Mouse (Mus musculus) heart, embryonic 13.5 days (tissue): ENCODE data around the gene Antxr1. TPM values are rescaled to one million over a fixed set of nuclear protein-coding genes. Genes with fewer than 3 reads are reported as not detected.

Experiments
- ATAC-seq: fragments of 200-750 bp; cut with Nextera tagmentation; 2 replicates; pipeline ENCODE4 v1.8.0; 2017; ENCODE audit warnings: moderate TSS enrichment; ENCODE audit not compliant: insufficient number of reproducible peaks, low FRiP score, low TSS enrichment; ENCODE audit errors: extremely low read depth
- H3K27ac ChIP-seq: fragments of 300-500 bp; sonication (generic); replicated peaks from 2 replicates; pipeline ENCODE4 v1.5.1; 2015; ENCODE audit warnings: moderate library complexity, mild to moderate bottlenecking, inconsistent platforms
- H3K27me3 ChIP-seq: fragments of 300-500 bp; sonication (generic); replicated peaks from 2 replicates; pipeline ENCODE4 v1.6.1; 2015; ENCODE audit warnings: mild to moderate bottlenecking, inconsistent platforms
- H3K36me3 ChIP-seq: fragments of 300-500 bp; sonication (generic); 2 replicates; pipeline ENCODE4 v1.6.1; 2015; ENCODE audit warnings: mild to moderate bottlenecking, inconsistent platforms
- H3K4me1 ChIP-seq: fragments of 300-500 bp; sonication (generic); 2 replicates; pipeline ENCODE4 v1.6.1; 2015; ENCODE audit warnings: inconsistent platforms
- H3K4me2 ChIP-seq: fragments of 300-500 bp; sonication (generic); 2 replicates; pipeline ENCODE4 v1.6.1; 2015; ENCODE audit warnings: inconsistent platforms, mild to moderate bottlenecking, moderate library complexity
- H3K4me3 ChIP-seq: fragments of 300-500 bp; sonication (generic); 2 replicates; pipeline ENCODE4 v1.5.1; 2015; ENCODE audit warnings: moderate library complexity, mild to moderate bottlenecking, inconsistent platforms
- H3K9ac ChIP-seq: fragments of 300-500 bp; sonication (generic); 2 replicates; pipeline ENCODE4 v1.6.1; 2015; ENCODE audit warnings: inconsistent platforms, mild to moderate bottlenecking, moderate library complexity
- H3K9me3 ChIP-seq: fragments of 300-500 bp; sonication (generic); 2 replicates; pipeline ENCODE4 v1.6.1; 2016; ENCODE audit warnings: inconsistent platforms
- WGBS: fragments of 180-500 bp; shearing (Covaris S2); methylation state at CpG from one replicate; pipeline ENCODE4 v1.1.7; 2015; ENCODE audit warnings: mixed read lengths; 5-methylcytosine and 5-hydroxymethylcytosine counted together
- polyA plus RNA-seq: library from polyadenylated mRNA; unstranded; fragments of >200 nt; fragmentation: Nextera tagmentation; extraction: Ambion mirVana; gene quantifications from 2 replicates; pipeline ENCODE4 v1.2.1, GENCODE M21; 2015

The Antxr1 gene
- polyA plus RNA-seq, 1 experiment from 2014 or later, result 4.5 TPM

DNA sequence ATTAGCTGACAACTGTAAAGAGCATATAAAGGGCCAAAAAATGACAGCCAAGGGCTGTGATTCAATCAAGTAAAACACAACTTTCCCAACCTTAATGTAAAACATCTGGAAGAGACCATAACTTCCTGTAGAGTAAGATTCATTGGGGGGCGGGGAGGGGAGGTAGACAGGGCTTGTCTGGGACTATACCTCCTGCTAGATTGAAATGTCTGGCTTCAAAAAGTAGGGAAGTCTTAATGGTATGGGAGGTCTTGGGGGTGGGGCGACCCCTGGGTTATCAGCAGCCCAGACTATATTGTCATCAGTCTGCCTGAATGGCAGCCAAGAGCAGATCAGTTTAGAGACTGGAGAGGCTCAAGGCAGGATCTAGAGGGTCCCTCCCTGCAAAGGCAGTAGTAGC, 63.4 kb downstream of the Antxr1 start:
- 43% methylated on average over 2 of the region's 2 CpGs for WGBS
- ATAC-seq, result no peak
- H3K9ac ChIP-seq, result no peak overlapping the region
- H3K4me2 ChIP-seq, result no peak overlapping the region
- H3K9me3 ChIP-seq, result peaks cover 7% of the 10 kb centered on the region
- H3K4me3 ChIP-seq, result no peak overlapping the region
- peaks cover 3% of the 10 kb centered on the region; the same call in 1 of the 2 replicates for H3K27me3 ChIP-seq
- H3K27ac ChIP-seq, result 0 out of 2 replicates have a peak overlapping the region, but pooled peaks have one; percentile 24
- H3K36me3 ChIP-seq, result peaks cover 18% of the 10 kb centered on the region
- peaks cover 42% of the 10 kb centered on the region for H3K4me1 ChIP-seq

DNA sequence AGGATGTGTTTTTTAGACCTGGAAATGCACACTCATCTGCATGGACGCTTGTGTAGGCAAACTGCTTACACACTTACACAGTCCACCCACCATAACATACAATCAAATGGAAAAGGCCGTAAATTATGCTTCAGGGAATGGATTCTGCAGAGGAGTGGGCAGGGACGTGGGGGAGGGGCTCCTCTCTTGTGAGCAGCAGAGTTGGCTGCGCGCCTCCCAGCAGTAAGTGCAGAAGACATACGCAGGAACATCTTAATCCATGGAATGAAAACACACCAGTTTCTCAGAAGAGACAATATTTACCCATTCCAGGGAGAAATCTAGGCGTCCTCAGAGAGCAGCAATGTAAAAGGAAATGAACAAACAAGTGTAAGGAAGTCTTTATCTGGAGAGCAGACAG, 65.2 kb downstream of the Antxr1 start:
- Histone ChIP-seq H3K4me1 (peaks cover 32% of the 10 kb centered on the region), H3K9me3 (peaks cover 7% of the 10 kb centered on the region), H3K27ac (no peak overlapping the region), H3K9ac (no peak overlapping the region; the same call in 1 of the 2 replicates), H3K4me3 (no peak overlapping the region), H3K4me2 (no peak overlapping the region), H3K27me3 (peaks cover 3% of the 10 kb centered on the region; the same call in 1 of the 2 replicates), H3K36me3 (peaks cover 22% of the 10 kb centered on the region)
- ATAC-seq, result no peak
- WGBS, result 29% methylated on average over 7 of the region's 7 CpGs

- peaks cover 3% of the 10 kb centered on the region; the same call in 1 of the 2 replicates for H3K27me3 ChIP-seq
- H3K4me2 ChIP-seq, result no peak overlapping the region
- no peak overlapping the region for H3K27ac ChIP-seq
- ATAC-seq, result no peak
- H3K9me3 ChIP-seq, result peaks cover 7% of the 10 kb centered on the region
- H3K4me3 ChIP-seq, result no peak overlapping the region
- peaks cover 32% of the 10 kb centered on the region for H3K4me1 ChIP-seq
- WGBS, result 61% methylated on average over 7 of the region's 7 CpGs
- H3K9ac ChIP-seq, result no peak overlapping the region
- peaks cover 17% of the 10 kb centered on the region for H3K36me3 ChIP-seq
Measured at GRCm38 (mm10) chr6:87269950-87270349, 65.7 kb downstream of the Antxr1 start.

DNA sequence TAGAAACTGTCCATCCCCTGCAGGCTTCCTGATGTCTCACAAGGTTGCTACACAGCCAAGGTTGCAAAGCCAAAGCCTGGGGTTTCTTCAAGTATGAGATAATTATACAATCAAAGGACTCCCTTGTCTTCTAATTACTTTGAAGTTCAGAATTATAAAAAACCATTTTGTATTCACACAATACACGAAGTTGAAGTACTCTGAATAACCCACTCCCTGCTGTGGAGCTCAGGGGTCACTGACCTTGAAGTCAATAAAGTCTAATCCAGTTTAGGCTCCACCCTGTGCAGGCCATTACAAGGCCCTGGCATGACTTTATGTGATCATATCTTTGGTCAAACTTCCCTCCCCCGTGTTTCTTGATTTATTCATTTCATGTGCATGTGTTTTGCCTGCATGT, 73.0 kb downstream of the Antxr1 start:
- Histone ChIP-seq H3K36me3 (peaks cover 4% of the 10 kb centered on the region; the same call in 1 of the 2 replicates), H3K27ac (no peak overlapping the region), H3K27me3 (no peaks in the 10 kb centered on the region), H3K9me3 (no peaks in the 10 kb centered on the region), H3K4me2 (no peak overlapping the region), H3K4me1 (peaks cover 18% of the 10 kb centered on the region), H3K9ac (no peak overlapping the region), H3K4me3 (no peak overlapping the region)
- WGBS, result 62% methylated on average over 2 of the region's 2 CpGs
- ATAC-seq, result no peak

DNA sequence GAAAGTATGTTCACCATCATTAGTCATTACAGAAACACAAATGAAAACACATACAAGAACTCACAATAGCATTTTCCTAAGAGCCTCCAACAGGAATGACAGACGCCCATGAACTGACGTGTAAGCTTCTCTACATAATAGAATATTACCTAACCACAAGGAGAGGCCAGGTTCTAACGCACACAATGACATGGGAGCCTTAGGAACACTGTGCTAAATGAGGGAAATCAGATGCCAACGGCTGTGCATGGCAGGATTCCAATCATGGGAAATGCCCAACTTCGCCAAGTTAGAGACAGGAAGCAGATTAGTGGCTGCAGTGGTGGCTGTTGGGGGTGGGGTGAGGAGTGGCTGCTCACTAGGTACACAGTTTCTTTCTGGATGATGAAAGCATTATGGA, 76.6 kb downstream of the Antxr1 start:
- H3K9ac ChIP-seq, result no peak overlapping the region
- H3K27me3 ChIP-seq, result no peaks in the 10 kb centered on the region
- no peak for ATAC-seq
- peaks cover 18% of the 10 kb centered on the region for H3K4me1 ChIP-seq
- no peaks in the 10 kb centered on the region for H3K9me3 ChIP-seq
- H3K4me3 ChIP-seq, result no peak overlapping the region
- H3K4me2 ChIP-seq, result no peak overlapping the region
- no peaks in the 10 kb centered on the region for H3K36me3 ChIP-seq
- WGBS, result 60% methylated on average over 5 of the region's 5 CpGs
- H3K27ac ChIP-seq, result no peak overlapping the region

DNA sequence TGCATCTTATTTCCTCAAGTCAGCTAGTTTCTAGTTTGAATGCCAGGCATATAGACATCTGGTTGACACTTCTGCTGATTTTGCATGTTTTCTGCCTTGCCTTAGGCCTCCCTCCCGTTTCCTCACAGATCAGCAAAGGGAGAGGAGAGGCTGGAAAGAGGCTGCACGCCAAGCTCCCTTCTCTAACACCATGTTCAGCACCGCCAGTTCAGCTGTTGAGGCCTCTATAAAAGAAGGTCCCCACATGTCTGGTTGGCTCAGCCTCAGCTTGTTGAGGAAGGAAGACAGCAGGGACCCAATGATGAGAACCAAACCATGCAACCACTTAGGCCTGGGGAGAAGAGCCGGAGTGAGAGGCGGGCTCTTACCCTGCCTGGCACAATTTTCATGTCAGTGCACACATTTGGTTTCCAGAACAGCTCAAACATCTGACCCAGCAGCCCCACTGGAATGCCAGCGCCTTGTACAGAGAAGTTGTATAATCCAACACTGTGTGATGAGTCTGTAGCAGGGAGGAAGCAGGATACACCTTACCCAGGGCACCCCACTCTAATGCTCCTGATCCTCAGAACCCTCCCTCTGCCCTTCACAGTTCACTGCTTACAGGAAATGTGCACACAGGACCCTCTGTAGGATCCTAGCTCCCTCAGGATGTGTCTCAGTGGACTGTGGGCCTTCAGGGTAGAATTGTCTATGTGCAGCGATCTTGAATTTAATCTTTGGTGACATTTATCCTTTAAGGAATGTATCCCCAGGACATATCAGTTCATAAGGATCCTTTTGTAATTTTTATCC, 77.4 kb downstream of the Antxr1 start:
- H3K4me2 ChIP-seq, result no peak overlapping the region
- no peak for ATAC-seq
- H3K27me3 ChIP-seq, result no peaks in the 10 kb centered on the region
- WGBS, result 70% methylated on average over 7 of the region's 7 CpGs
- peaks cover 18% of the 10 kb centered on the region for H3K4me1 ChIP-seq
- H3K27ac ChIP-seq, result no peak overlapping the region
- H3K9ac ChIP-seq, result no peak overlapping the region
- no peak overlapping the region for H3K4me3 ChIP-seq
- H3K9me3 ChIP-seq, result no peaks in the 10 kb centered on the region
- H3K36me3 ChIP-seq, result peaks cover 5% of the 10 kb centered on the region; the same call in 1 of the 2 replicates

- no peak for ATAC-seq
- Histone ChIP-seq H3K27ac (no peak overlapping the region), H3K4me2 (no peak overlapping the region), H3K9me3 (no peaks in the 10 kb centered on the region), H3K27me3 (no peaks in the 10 kb centered on the region), H3K9ac (no peak overlapping the region), H3K4me1 (peaks cover 18% of the 10 kb centered on the region), H3K4me3 (no peak overlapping the region), H3K36me3 (peaks cover 5% of the 10 kb centered on the region; the same call in 1 of the 2 replicates)
- 85% methylated on average over 4 of the region's 4 CpGs for WGBS
Measured at GRCm38 (mm10) chr6:87257471-87257870, 78.2 kb downstream of the Antxr1 start.

- Histone ChIP-seq H3K9me3 (no peaks in the 10 kb centered on the region), H3K9ac (no peak overlapping the region), H3K36me3 (peaks cover 5% of the 10 kb centered on the region; the same call in 1 of the 2 replicates), H3K27ac (no peak overlapping the region), H3K27me3 (no peaks in the 10 kb centered on the region), H3K4me1 (peaks cover 18% of the 10 kb centered on the region), H3K4me3 (no peak overlapping the region), H3K4me2 (no peak overlapping the region)
- ATAC-seq, result no peak
- 80% methylated on average over 12 of the region's 12 CpGs for WGBS
Measured at GRCm38 (mm10) chr6:87255668-87256067, 80.0 kb downstream of the Antxr1 start.

DNA sequence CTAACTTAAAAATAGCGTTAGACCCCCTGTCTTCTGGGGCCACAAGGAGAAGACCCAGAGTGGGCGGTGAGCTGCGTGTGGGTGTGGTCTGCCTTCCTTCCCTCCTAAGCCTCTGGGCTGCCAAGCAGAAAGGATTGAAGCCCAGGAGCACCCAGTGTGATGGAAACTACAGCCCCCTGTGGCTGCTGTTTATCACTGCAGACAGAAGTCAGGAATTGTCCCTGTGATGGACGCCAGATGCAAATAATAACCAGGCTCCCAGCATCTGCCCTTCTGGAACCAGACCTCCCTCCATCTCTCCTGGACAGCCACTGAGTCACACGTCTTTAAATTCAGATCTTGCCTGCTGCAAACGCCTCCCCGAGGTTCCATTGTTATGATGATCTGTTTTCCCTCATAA, 80.9 kb downstream of the Antxr1 start:
- H3K27ac ChIP-seq, result no peak overlapping the region
- H3K36me3 ChIP-seq, result peaks cover 5% of the 10 kb centered on the region; the same call in 1 of the 2 replicates
- no peak overlapping the region for H3K4me2 ChIP-seq
- H3K27me3 ChIP-seq, result no peaks in the 10 kb centered on the region
- H3K4me3 ChIP-seq, result no peak overlapping the region
- no peak for ATAC-seq
- peaks cover 18% of the 10 kb centered on the region for H3K4me1 ChIP-seq
- no peak overlapping the region for H3K9ac ChIP-seq
- WGBS, result 27% methylated on average over 7 of the region's 7 CpGs
- no peaks in the 10 kb centered on the region for H3K9me3 ChIP-seq

DNA sequence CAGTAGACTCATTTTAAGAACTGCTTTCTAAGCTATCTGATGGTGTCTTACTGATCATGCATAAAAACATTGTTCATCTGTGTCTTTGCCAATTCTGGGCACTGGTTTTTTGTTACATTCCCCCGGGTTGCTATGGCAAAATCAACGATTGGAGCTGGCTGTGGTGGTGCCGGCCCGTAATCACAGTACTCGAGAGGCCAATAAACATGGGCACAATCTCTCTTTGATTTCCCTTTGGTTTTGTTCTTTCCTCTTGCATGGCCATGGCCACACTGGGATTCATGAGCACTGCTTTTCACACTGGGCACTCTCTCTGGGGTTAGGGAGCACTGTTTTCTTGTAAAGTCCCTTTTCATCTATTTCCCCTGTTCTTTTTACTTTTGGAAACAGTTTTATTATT, 83.9 kb downstream of the Antxr1 start:
- no peaks in the 10 kb centered on the region; the same call in 1 of the 2 replicates for H3K4me1 ChIP-seq
- no peak overlapping the region for H3K4me2 ChIP-seq
- no peak for ATAC-seq
- no peak overlapping the region for H3K27ac ChIP-seq
- no peaks in the 10 kb centered on the region for H3K9me3 ChIP-seq
- WGBS, result 83% methylated on average over 5 of the region's 5 CpGs
- no peak overlapping the region for H3K9ac ChIP-seq
- no peaks in the 10 kb centered on the region for H3K27me3 ChIP-seq
- peaks cover 10% of the 10 kb centered on the region; the same call in 1 of the 2 replicates for H3K36me3 ChIP-seq
- no peak overlapping the region for H3K4me3 ChIP-seq

GRCm38 (mm10) chr6:87250701-87251100, 84.9 kb downstream of the Antxr1 start:
- Histone ChIP-seq H3K27ac (no peak overlapping the region), H3K4me2 (no peak overlapping the region), H3K4me3 (no peak overlapping the region), H3K9me3 (no peaks in the 10 kb centered on the region), H3K4me1 (no peaks in the 10 kb centered on the region; the same call in 1 of the 2 replicates), H3K27me3 (no peaks in the 10 kb centered on the region), H3K36me3 (peaks cover 10% of the 10 kb centered on the region; the same call in 1 of the 2 replicates), H3K9ac (no peak overlapping the region)
- no peak for ATAC-seq
- WGBS, result 74% methylated on average over 3 of the region's 3 CpGs
